Mouse (Mus musculus) ES-Bruce4 (cell line): ENCODE data around the gene Klc3. TPM values are rescaled to one million over a fixed set of nuclear protein-coding genes. Genes with fewer than 3 reads are reported as not detected.

ENCODE experiments used
- H3K27ac ChIP-seq: 2 replicates; pipeline ENCODE4 v1.5.1; 2012; ENCODE audit warnings: low read length, inconsistent platforms; ENCODE audit not compliant: insufficient read depth
- H3K27me3 ChIP-seq: 2 replicates; pipeline ENCODE4 v1.6.1; 2012; ENCODE audit warnings: mild to moderate bottlenecking, low read length, inconsistent platforms; ENCODE audit not compliant: control insufficient read depth, poor library complexity, insufficient read depth, severe bottlenecking
- H3K36me3 ChIP-seq: 2 replicates; pipeline ENCODE4 v1.6.1; 2012; ENCODE audit warnings: inconsistent platforms, mild to moderate bottlenecking, low read length, moderate library complexity; ENCODE audit not compliant: control insufficient read depth, poor library complexity, insufficient read depth, severe bottlenecking
- H3K4me1 ChIP-seq: one replicate; pipeline ENCODE4 v1.8.1; 2011; ENCODE audit warnings: low read length; ENCODE audit not compliant: control insufficient read depth, insufficient read depth
- H3K4me3 ChIP-seq: 2 replicates; pipeline ENCODE4 v1.5.1; 2011; ENCODE audit warnings: low read depth, mild to moderate bottlenecking, low read length
- H3K9ac ChIP-seq: 2 replicates; pipeline ENCODE4 v1.6.1; 2012; ENCODE audit warnings: low read depth, mild to moderate bottlenecking, inconsistent platforms; ENCODE audit not compliant: poor library complexity, severe bottlenecking
- H3K9me3 ChIP-seq: replicated peaks from 2 replicates; pipeline ENCODE4 v1.6.1; 2012; ENCODE audit warnings: mild to moderate bottlenecking, low read length, inconsistent platforms; ENCODE audit not compliant: control insufficient read depth, poor library complexity, insufficient read depth, severe bottlenecking
- CTCF ChIP-seq: IDR thresholded peaks from one replicate; pipeline ENCODE4 v1.8.1; 2011; ENCODE audit warnings: low read depth, low read length
- EP300 ChIP-seq: IDR thresholded peaks from 2 replicates; pipeline ENCODE4 v1.6.1; 2011; ENCODE audit warnings: low read depth, low read length; ENCODE audit not compliant: insufficient read depth
- POLR2A ChIP-seq: IDR thresholded peaks from one replicate; pipeline ENCODE4 v1.8.1; 2011; ENCODE audit warnings: low read length; ENCODE audit not compliant: insufficient read depth
- polyA plus RNA-seq: library from polyadenylated mRNA; stranded (reverse); fragments of >200 nt; gene quantifications from 2 replicates; pipeline ENCODE4 v1.2.4, GENCODE M21; 2011; ENCODE audit warnings: low read depth; ENCODE audit not compliant: missing spikeins, insufficient read depth, insufficient read length

Klc3 gene
- polyA plus RNA-seq, 1 experiment: 17.6 TPM

GRCm38 (mm10) chr7:19416590-19416989 is 12.7 kb upstream of the Klc3 start:
- no peaks in the 10 kb centered on the region for H3K4me1 ChIP-seq
- H3K27me3 ChIP-seq: no peaks in the 10 kb centered on the region
- no peak overlapping the region for H3K27ac ChIP-seq
- H3K9ac ChIP-seq: no peak overlapping the region
- H3K36me3 ChIP-seq: no peaks in the 10 kb centered on the region
- no peak overlapping the region for H3K4me3 ChIP-seq
- TF ChIP-seq POLR2A: no peak
- TF ChIP-seq CTCF: no peak
- TF ChIP-seq EP300: no peak
- H3K9me3 ChIP-seq: no peaks in the 10 kb centered on the region

GRCm38 (mm10) chr7:19413525-19413924 is 9.6 kb upstream of the Klc3 start:
- Histone ChIP-seq H3K9me3 (no peaks in the 10 kb centered on the region), H3K27me3 (no peaks in the 10 kb centered on the region), H3K4me1 (no peaks in the 10 kb centered on the region), H3K9ac (no peak overlapping the region), H3K36me3 (no peaks in the 10 kb centered on the region), H3K4me3 (no peak overlapping the region), H3K27ac (no peak overlapping the region)
- no peak for TF ChIP-seq EP300
- no peak for TF ChIP-seq POLR2A
- TF ChIP-seq CTCF: no peak

- Histone ChIP-seq H3K4me1 (no peaks in the 10 kb centered on the region), H3K27ac (no peak overlapping the region), H3K9ac (no peak overlapping the region), H3K4me3 (no peak overlapping the region), H3K36me3 (no peaks in the 10 kb centered on the region), H3K27me3 (no peaks in the 10 kb centered on the region), H3K9me3 (no peaks in the 10 kb centered on the region)
- TF ChIP-seq POLR2A (no peak), CTCF (no peak), EP300 (no peak)
Measured at GRCm38 (mm10) chr7:19411783-19412182, 7.9 kb upstream of the Klc3 start.

GRCm38 (mm10) chr7:19410766-19411344 is 7.0 kb upstream of the Klc3 start:
- no peak overlapping the region for H3K4me3 ChIP-seq
- H3K27ac ChIP-seq: no peak overlapping the region
- no peak for TF ChIP-seq EP300
- no peaks in the 10 kb centered on the region for H3K27me3 ChIP-seq
- H3K9me3 ChIP-seq: no peaks in the 10 kb centered on the region
- no peaks in the 10 kb centered on the region for H3K36me3 ChIP-seq
- H3K4me1 ChIP-seq: no peaks in the 10 kb centered on the region
- no peak overlapping the region for H3K9ac ChIP-seq

- Histone ChIP-seq H3K36me3 (no peaks in the 10 kb centered on the region), H3K9me3 (no peaks in the 10 kb centered on the region), H3K27me3 (no peaks in the 10 kb centered on the region), H3K27ac (no peak overlapping the region), H3K4me3 (no peak overlapping the region), H3K9ac (no peak overlapping the region), H3K4me1 (no peaks in the 10 kb centered on the region)
- TF ChIP-seq POLR2A: no peak
- TF ChIP-seq EP300: no peak
- TF ChIP-seq CTCF: no peak
Measured at GRCm38 (mm10) chr7:19409753-19410152, 5.8 kb upstream of the Klc3 start.

GRCm38 (mm10) chr7:19405417-19405816 is 1.5 kb upstream of the Klc3 start:
- no peaks in the 10 kb centered on the region for H3K27me3 ChIP-seq
- no peak overlapping the region for H3K27ac ChIP-seq
- H3K4me3 ChIP-seq: peak overlapping the region; percentile 4; the same call in 1 of the 2 replicates

More at GRCm38 (mm10) chr7:19405417-19405816, 1.5 kb upstream of the Klc3 start:
- no peaks in the 10 kb centered on the region; the same call in 1 of the 2 replicates for H3K9me3 ChIP-seq
- peak; percentile 95 for TF ChIP-seq CTCF
- TF ChIP-seq EP300: no peak
- no peaks in the 10 kb centered on the region for H3K4me1 ChIP-seq
- no peak overlapping the region for H3K9ac ChIP-seq
- H3K36me3 ChIP-seq: no peaks in the 10 kb centered on the region
